Mouse (Mus musculus) midbrain, postnatal 0 days (tissue): ENCODE data around the gene Hgd. TPM values are rescaled to one million over a fixed set of nuclear protein-coding genes. Genes with fewer than 3 reads are reported as not detected.

Experiments
- ATAC-seq: fragments of 200-750 bp; cut with Nextera tagmentation; 2 replicates; pipeline ENCODE4 v1.8.0; 2017; ENCODE audit warnings: moderate number of reproducible peaks, mild to moderate bottlenecking, moderate TSS enrichment, moderate library complexity; ENCODE audit not compliant: low FRiP score
- DNase-seq: peaks from one replicate; pipeline ENCODE4 v3.0.0-alpha.2; 2015; ENCODE audit warnings: low spot score
- H3K27ac ChIP-seq: fragments of 300-500 bp; sonication (generic); 2 replicates; pipeline ENCODE4 v1.5.1; 2014; ENCODE audit warnings: low read depth, mild to moderate bottlenecking, low read length, mixed read lengths
- H3K27me3 ChIP-seq: fragments of 300-500 bp; sonication (generic); 2 replicates; pipeline ENCODE4 v1.6.1; 2014; ENCODE audit warnings: low read length, control low read depth, mixed read lengths; ENCODE audit not compliant: insufficient read depth
- H3K36me3 ChIP-seq: fragments of 300-500 bp; sonication (generic); 2 replicates; pipeline ENCODE4 v1.6.1; 2014; ENCODE audit warnings: low read length, control low read depth, mixed read lengths; ENCODE audit not compliant: insufficient read depth
- H3K4me1 ChIP-seq: fragments of 300-500 bp; sonication (generic); 2 replicates; pipeline ENCODE4 v1.6.1; 2014; ENCODE audit warnings: mild to moderate bottlenecking, control low read depth, antibody characterized with exemption, low read length, mixed read lengths; ENCODE audit not compliant: insufficient read depth
- H3K4me2 ChIP-seq: fragments of 300-500 bp; sonication (generic); 2 replicates; pipeline ENCODE4 v1.6.1; 2014; ENCODE audit warnings: low read depth, mild to moderate bottlenecking, low read length, mixed read lengths; ENCODE audit not compliant: poor library complexity, severe bottlenecking
- H3K4me3 ChIP-seq: fragments of 300-500 bp; sonication (generic); 2 replicates; pipeline ENCODE4 v1.5.1; 2014; ENCODE audit warnings: low read depth, mild to moderate bottlenecking, low read length, moderate library complexity
- H3K9ac ChIP-seq: fragments of 300-500 bp; sonication (generic); replicated peaks from 2 replicates; pipeline ENCODE4 v1.6.1; 2014; ENCODE audit warnings: mild to moderate bottlenecking, low read length, moderate library complexity, mixed read lengths; ENCODE audit not compliant: poor library complexity, severe bottlenecking
- H3K9me3 ChIP-seq: fragments of 300-500 bp; sonication (generic); 2 replicates; pipeline ENCODE4 v1.6.1; 2016; ENCODE audit warnings: low read length, control low read depth
- CTCF ChIP-seq: IDR thresholded peaks from 2 replicates; pipeline ENCODE4 v1.5.1; 2016; ENCODE audit warnings: antibody characterized with exemption, mild to moderate bottlenecking
- WGBS: fragments of 180-500 bp; shearing (Covaris S2); extraction: QIAGEN DNeasy Blood & Tissue Kit; methylation state at CpG from one replicate; pipeline ENCODE4 v1.1.7; 2014; 5-methylcytosine and 5-hydroxymethylcytosine counted together
- polyA plus RNA-seq: library from polyadenylated mRNA; unstranded; fragments of >200 nt; fragmentation: Nextera tagmentation; extraction: Ambion mirVana; gene quantifications from 2 replicates; pipeline ENCODE4 v1.2.1, GENCODE M21; 2015
- total RNA-seq: library from RNA; depleted of rRNA; stranded (reverse); fragments of >200 nt; gene quantifications from 2 replicates; pipeline ENCODE4 v1.2.3, GENCODE M21; 2014; rRNA removed

The Hgd gene
- total and polyA plus RNA-seq, 2 experiments from 2014 or later: 0.27 to 0.43 TPM

GRCm38 (mm10) chr16:37680216-37680615, 100.3 kb downstream of the Hgd start:
- no peak overlapping the region for H3K9ac ChIP-seq
- no peak overlapping the region for H3K4me2 ChIP-seq
- no peak for DNase-seq
- no peaks in the 10 kb centered on the region for H3K36me3 ChIP-seq
- no peak for ATAC-seq
- no peaks in the 10 kb centered on the region for H3K9me3 ChIP-seq
- 63% methylated on average over 2 of the region's 2 CpGs for WGBS
- TF ChIP-seq CTCF: no peak
- H3K4me3 ChIP-seq: no peak overlapping the region
- peaks cover 15% of the 10 kb centered on the region; the same call in 1 of the 2 replicates for H3K4me1 ChIP-seq
- H3K27me3 ChIP-seq: no peaks in the 10 kb centered on the region
- no peak overlapping the region for H3K27ac ChIP-seq

GRCm38 (mm10) chr16:37680831-37681230, 100.9 kb downstream of the Hgd start:
- H3K36me3 ChIP-seq: no peaks in the 10 kb centered on the region
- no peak for TF ChIP-seq CTCF
- H3K4me3 ChIP-seq: no peak overlapping the region
- no peak overlapping the region for H3K9ac ChIP-seq
- H3K4me1 ChIP-seq: peaks cover 18% of the 10 kb centered on the region; the same call in 1 of the 2 replicates
- H3K4me2 ChIP-seq: no peak overlapping the region
- no peaks in the 10 kb centered on the region for H3K27me3 ChIP-seq
- no peak overlapping the region for H3K27ac ChIP-seq
- ATAC-seq: no peak
- H3K9me3 ChIP-seq: no peaks in the 10 kb centered on the region
- DNase-seq: no peak
- WGBS: 76% methylated on average over 8 of the region's 8 CpGs

Other genes starting within 250 kb of the Hgd start
- 18.7 and 23.9 TPM in 2 replicates for gene Stxbp5l, start 195.2 kb upstream of the Hgd start, total RNA-seq
- gene Stxbp5l, start 195.2 kb upstream of the Hgd start, polyA plus RNA-seq: 10.8 and 13.5 TPM in 2 replicates
- gene Gtf2e1, start 40.4 kb upstream of the Hgd start, total RNA-seq: 23.2 and 24.1 TPM in 2 replicates
- 20.3 and 20.7 TPM in 2 replicates for gene Gtf2e1, start 40.4 kb upstream of the Hgd start, polyA plus RNA-seq
- gene Rabl3, start 40.3 kb upstream of the Hgd start, total RNA-seq: 5.9 and 9.0 TPM in 2 replicates
- 11.6 and 13.8 TPM in 2 replicates for gene Rabl3, start 40.3 kb upstream of the Hgd start, polyA plus RNA-seq
- gene Ndufb4, start 74.3 kb downstream of the Hgd start, total RNA-seq: 32.3 and 39.6 TPM in 2 replicates
- gene Ndufb4, start 74.3 kb downstream of the Hgd start, polyA plus RNA-seq: 86.9 and 90.7 TPM in 2 replicates
- gene Fstl1, start 196.7 kb downstream of the Hgd start, total RNA-seq: 51.6 and 72.1 TPM in 2 replicates
- 56.3 and 58.8 TPM in 2 replicates for gene Fstl1, start 196.7 kb downstream of the Hgd start, polyA plus RNA-seq